Mouse (Mus musculus) liver, adult 2 months (tissue): ENCODE results near the gene Gfra1. TPM values are rescaled to one million over a fixed set of nuclear protein-coding genes. Genes with fewer than 3 reads are reported as not detected.

Source experiments
- DNase-seq: peaks from one replicate; pipeline ENCODE4 v3.0.0-alpha.2; 2011; ENCODE audit warnings: low read depth, low spot score; ENCODE audit errors: extremely low read depth
- H3K27ac ChIP-seq: fragments of 200-500 bp; replicated peaks from 2 replicates; pipeline ENCODE4 v1.5.1; 2012; ENCODE audit warnings: low read depth, mild to moderate bottlenecking, control low read depth, inconsistent platforms, low read length; ENCODE audit not compliant: insufficient read depth
- H3K27me3 ChIP-seq: fragments of 200-500 bp; 2 replicates; pipeline ENCODE4 v1.6.1; 2012; ENCODE audit warnings: mild to moderate bottlenecking, moderate library complexity, low read length, inconsistent platforms; ENCODE audit not compliant: control insufficient read depth, insufficient read depth
- H3K36me3 ChIP-seq: fragments of 200-500 bp; 2 replicates; pipeline ENCODE4 v1.6.1; 2012; ENCODE audit warnings: low read length, inconsistent platforms; ENCODE audit not compliant: control insufficient read depth, insufficient read depth
- H3K4me1 ChIP-seq: fragments of 200-500 bp; 2 replicates; pipeline ENCODE4 v1.6.1; 2011; ENCODE audit warnings: low read length; ENCODE audit not compliant: control insufficient read depth, insufficient read depth
- H3K4me3 ChIP-seq: fragments of 200-500 bp; 2 replicates; pipeline ENCODE4 v1.5.1; 2011; ENCODE audit warnings: low read depth, mild to moderate bottlenecking, control low read depth, low read length, moderate library complexity; ENCODE audit not compliant: insufficient read depth
- H3K79me2 ChIP-seq: fragments of 200-500 bp; 2 replicates; pipeline ENCODE4 v1.6.1; 2012; ENCODE audit warnings: inconsistent platforms, mild to moderate bottlenecking, low read length, moderate library complexity; ENCODE audit not compliant: control insufficient read depth, insufficient read depth
- H3K9ac ChIP-seq: fragments of 200-500 bp; 2 replicates; pipeline ENCODE4 v1.6.1; 2012; ENCODE audit warnings: low read depth, mild to moderate bottlenecking, control low read depth, inconsistent platforms, low read length
- CTCF ChIP-seq: fragments of 200-500 bp; IDR thresholded peaks from 2 replicates; pipeline ENCODE4 v1.5.1; 2011; ENCODE audit warnings: low read depth, low read length, control low read depth
- POLR2A ChIP-seq: fragments of 200-500 bp; IDR thresholded peaks from 2 replicates; pipeline ENCODE4 v1.6.1; 2011; ENCODE audit warnings: low read length, control low read depth; ENCODE audit not compliant: insufficient read depth; ENCODE audit errors: extremely low read depth
- WGBS: fragments of 180-500 bp; shearing (Covaris S2); methylation state at CpG from one replicate; pipeline ENCODE4 v1.1.7; 2018; 5-methylcytosine and 5-hydroxymethylcytosine counted together
- polyA plus RNA-seq: library from polyadenylated mRNA; depleted of rRNA; stranded (reverse); fragments of >200 nt; gene quantifications from 2 replicates; pipeline ENCODE4 v1.2.3, GENCODE M21; 2012
- total RNA-seq: library from RNA; depleted of rRNA; stranded (reverse); fragments of >200 nt; gene quantifications from 2 replicates; pipeline ENCODE4 v1.2.3, GENCODE M21; 2014

Gene Gfra1
- total and polyA plus RNA-seq, 2 experiments, result 38.9 to 101 TPM

DNA sequence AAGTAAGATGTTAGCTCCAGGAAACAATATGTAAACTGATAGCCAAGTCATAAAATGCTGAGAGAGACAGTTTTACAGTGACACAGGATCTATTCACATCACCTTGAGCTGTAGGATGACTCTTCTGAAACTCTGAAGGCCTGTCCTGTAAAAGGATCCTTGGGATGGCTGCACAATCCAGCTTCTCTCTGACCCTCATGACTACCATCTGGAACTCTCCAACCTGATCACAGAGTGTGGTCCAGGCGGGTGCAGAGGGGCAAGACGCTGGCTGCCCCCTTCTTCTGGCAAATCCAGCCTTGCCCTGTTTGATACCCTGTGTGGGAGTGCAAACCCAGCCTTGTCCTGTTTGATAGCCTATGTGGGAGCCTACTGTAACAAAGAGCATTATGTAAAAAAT, 28.4 kb downstream of the Gfra1 start:
- DNase-seq, result no peak
- peaks cover 30% of the 10 kb centered on the region; the same call in 1 of the 2 replicates for H3K36me3 ChIP-seq
- 95% methylated on average over 2 of the region's 2 CpGs for WGBS
- no peak overlapping the region for H3K27ac ChIP-seq
- peaks cover 10% of the 10 kb centered on the region for H3K4me1 ChIP-seq
- no peaks in the 10 kb centered on the region for H3K27me3 ChIP-seq
- H3K4me3 ChIP-seq, result no peak overlapping the region
- no peak for TF ChIP-seq POLR2A
- TF ChIP-seq CTCF, result no peak
- H3K79me2 ChIP-seq, result peaks cover 44% of the 10 kb centered on the region
- H3K9ac ChIP-seq, result no peak overlapping the region

DNA sequence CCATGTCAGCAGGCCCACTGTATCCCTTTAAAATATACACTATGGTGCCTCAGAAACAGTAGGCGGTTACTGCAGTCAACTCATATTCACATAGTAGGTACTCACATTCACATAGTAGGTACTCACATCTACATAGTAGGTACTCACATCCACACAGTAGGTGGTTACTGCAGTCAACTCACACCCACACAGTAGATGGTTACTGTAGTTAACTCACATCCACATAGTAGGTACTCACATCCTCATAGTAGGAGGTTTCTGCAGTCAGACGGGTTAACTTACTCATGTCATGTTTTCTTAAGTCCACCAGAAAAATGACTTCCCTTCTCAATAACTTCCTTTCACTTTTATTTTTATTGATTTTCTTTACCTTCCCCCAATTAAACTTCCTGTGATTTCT, 30.8 kb downstream of the Gfra1 start:
- peaks cover 30% of the 10 kb centered on the region; the same call in 1 of the 2 replicates for H3K36me3 ChIP-seq
- TF ChIP-seq CTCF (no peak), POLR2A (no peak)
- WGBS, result 90% methylated on average over 2 of the region's 2 CpGs
- no peak for DNase-seq
- peaks cover 16% of the 10 kb centered on the region for H3K4me1 ChIP-seq
- no peak overlapping the region for H3K27ac ChIP-seq
- no peak overlapping the region for H3K9ac ChIP-seq
- no peak overlapping the region for H3K4me3 ChIP-seq
- peaks cover 35% of the 10 kb centered on the region; the same call in 1 of the 2 replicates for H3K79me2 ChIP-seq
- no peaks in the 10 kb centered on the region for H3K27me3 ChIP-seq

DNA sequence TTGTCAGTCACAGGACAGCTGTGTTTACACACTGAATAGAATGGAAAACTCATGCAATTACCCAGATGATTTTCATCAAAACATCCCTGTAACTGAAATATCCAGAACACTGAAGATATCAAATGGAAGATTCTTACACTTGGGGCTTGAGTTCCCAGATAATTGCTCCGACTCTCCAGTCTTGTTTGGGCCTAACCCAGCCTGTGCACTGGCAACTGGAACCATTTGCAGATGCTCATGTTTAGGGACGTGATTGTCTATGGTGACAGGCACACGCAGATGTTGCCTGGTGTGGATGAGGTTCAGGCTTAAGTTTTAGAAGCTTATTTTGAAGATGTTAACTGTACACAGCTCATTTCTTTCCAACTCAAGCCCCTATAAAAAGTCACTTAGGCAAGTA, 31.5 kb downstream of the Gfra1 start:
- DNase-seq, result no peak
- 89% methylated on average over 3 of the region's 3 CpGs for WGBS
- Histone ChIP-seq H3K36me3 (peaks cover 30% of the 10 kb centered on the region; the same call in 1 of the 2 replicates), H3K27me3 (no peaks in the 10 kb centered on the region), H3K79me2 (peaks cover 38% of the 10 kb centered on the region; the same call in 1 of the 2 replicates), H3K4me3 (no peak overlapping the region), H3K9ac (no peak overlapping the region), H3K4me1 (peaks cover 18% of the 10 kb centered on the region), H3K27ac (no peak overlapping the region)
- TF ChIP-seq CTCF, result no peak
- TF ChIP-seq POLR2A, result no peak

DNA sequence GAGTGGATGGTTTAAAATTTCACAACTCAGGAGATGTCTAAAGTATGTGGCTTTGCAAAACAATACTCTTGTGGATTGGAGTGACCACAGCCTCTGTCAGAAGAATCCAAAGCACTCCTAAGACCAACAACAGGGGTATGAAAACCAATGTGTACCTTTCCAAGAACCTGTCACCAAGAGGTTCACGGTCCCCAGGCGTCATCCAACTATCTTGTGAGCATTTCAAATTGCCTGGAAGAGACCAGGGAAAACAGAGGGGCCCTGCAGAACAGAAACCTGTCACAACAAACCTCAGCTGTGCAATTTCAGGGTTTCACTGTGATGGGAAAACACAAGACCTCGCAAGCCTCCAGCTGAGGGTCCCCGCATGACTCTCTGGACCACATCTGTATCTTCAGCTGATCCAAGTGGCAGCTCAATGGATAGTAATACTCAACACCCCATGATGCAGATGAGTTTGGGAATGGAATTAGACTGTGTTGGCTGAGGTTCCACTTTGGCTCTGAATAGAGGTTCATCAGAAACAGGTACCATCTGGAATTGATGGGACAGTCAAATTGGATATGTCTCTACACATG, 32.7 kb downstream of the Gfra1 start:
- H3K27me3 ChIP-seq, result no peaks in the 10 kb centered on the region
- H3K27ac ChIP-seq, result no peak overlapping the region
- no peak overlapping the region for H3K9ac ChIP-seq
- no peak overlapping the region for H3K4me3 ChIP-seq
- H3K4me1 ChIP-seq, result peaks cover 18% of the 10 kb centered on the region
- DNase-seq, result no peak
- 96% methylated on average over 4 of the region's 4 CpGs for WGBS
- TF ChIP-seq POLR2A, result no peak
- TF ChIP-seq CTCF, result no peak
- peaks cover 25% of the 10 kb centered on the region; the same call in 1 of the 2 replicates for H3K36me3 ChIP-seq
- H3K79me2 ChIP-seq, result peaks cover 32% of the 10 kb centered on the region; the same call in 1 of the 2 replicates

DNA sequence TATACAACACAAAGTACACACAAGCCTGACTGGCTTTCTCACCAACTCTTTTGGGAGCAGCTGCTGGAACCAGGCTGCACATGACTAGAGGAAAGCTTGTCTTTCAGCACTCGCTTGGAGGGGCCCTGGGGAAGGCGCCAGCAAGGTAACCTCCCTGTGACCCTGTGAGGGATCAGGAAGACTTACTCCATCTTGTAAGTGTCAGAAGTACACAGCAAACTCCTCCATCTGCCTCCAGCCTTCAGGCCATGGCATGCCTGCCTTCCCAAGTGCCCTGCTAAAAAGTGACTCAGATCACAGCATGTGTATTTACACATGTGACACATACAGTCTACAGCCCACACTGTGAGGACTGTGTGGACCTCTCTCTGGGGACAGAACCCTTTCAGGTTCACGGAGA, 36.0 kb downstream of the Gfra1 start:
- WGBS, result 84% methylated on average over 3 of the region's 3 CpGs
- Histone ChIP-seq H3K4me1 (peaks cover 19% of the 10 kb centered on the region), H3K27me3 (no peaks in the 10 kb centered on the region), H3K79me2 (peaks cover 29% of the 10 kb centered on the region), H3K4me3 (no peak overlapping the region), H3K9ac (no peak overlapping the region), H3K27ac (no peak overlapping the region), H3K36me3 (peaks cover 22% of the 10 kb centered on the region)
- no peak for TF ChIP-seq CTCF
- no peak for TF ChIP-seq POLR2A
- no peak for DNase-seq

DNA sequence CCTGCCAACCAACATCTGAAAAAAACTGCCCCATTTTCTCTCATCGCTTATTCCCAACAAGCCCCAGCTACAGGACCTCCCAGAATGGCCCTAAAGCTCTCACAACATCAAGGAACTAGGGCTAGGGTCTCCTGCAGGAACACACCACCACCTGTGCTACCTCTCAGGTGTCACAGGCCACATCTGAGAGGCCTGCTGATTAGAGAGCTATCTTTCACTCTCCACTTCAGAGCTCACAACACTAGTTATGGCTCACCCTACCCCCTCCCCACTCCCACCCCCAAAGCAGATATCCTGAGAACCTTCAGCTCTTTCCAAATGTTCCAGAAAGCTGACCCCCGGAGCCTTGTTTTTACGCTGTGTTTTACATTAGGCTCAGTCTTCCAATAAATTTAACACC, 36.4 kb downstream of the Gfra1 start:
- H3K36me3 ChIP-seq, result peaks cover 22% of the 10 kb centered on the region
- no peak for DNase-seq
- H3K9ac ChIP-seq, result no peak overlapping the region
- H3K27me3 ChIP-seq, result no peaks in the 10 kb centered on the region
- H3K4me1 ChIP-seq, result peaks cover 23% of the 10 kb centered on the region
- H3K4me3 ChIP-seq, result no peak overlapping the region
- 0 out of 2 replicates have a peak overlapping the region, but pooled peaks have one; percentile 32 for H3K27ac ChIP-seq
- TF ChIP-seq POLR2A, result no peak
- no peak for TF ChIP-seq CTCF
- H3K79me2 ChIP-seq, result peaks cover 29% of the 10 kb centered on the region
- 91% methylated on average over 3 of the region's 3 CpGs for WGBS
